Mouse (Mus musculus) hindbrain, embryonic 16.5 days (tissue): ENCODE data around the gene Ninj1. TPM values are rescaled to one million over a fixed set of nuclear protein-coding genes. Genes with fewer than 3 reads are reported as not detected.

Source experiments
- ATAC-seq: fragments of 200-750 bp; cut with Nextera tagmentation; 2 replicates; pipeline ENCODE4 v1.8.0; 2017; ENCODE audit warnings: moderate TSS enrichment, moderate library complexity
- H3K27ac ChIP-seq: fragments of 300-500 bp; sonication (generic); 2 replicates; pipeline ENCODE4 v1.5.1; 2014; ENCODE audit warnings: low read depth, mild to moderate bottlenecking, control low read depth, low read length, moderate library complexity
- H3K27me3 ChIP-seq: fragments of 300-500 bp; sonication (generic); replicated peaks from 2 replicates; pipeline ENCODE4 v1.6.1; 2014; ENCODE audit warnings: low read length; ENCODE audit not compliant: control insufficient read depth, insufficient read depth
- H3K36me3 ChIP-seq: fragments of 300-500 bp; sonication (generic); 2 replicates; pipeline ENCODE4 v1.6.1; 2014; ENCODE audit warnings: mild to moderate bottlenecking, low read length, moderate library complexity, mixed read lengths; ENCODE audit not compliant: control insufficient read depth, insufficient read depth
- H3K4me1 ChIP-seq: fragments of 300-500 bp; sonication (generic); 2 replicates; pipeline ENCODE4 v1.6.1; 2014; ENCODE audit warnings: low read depth, low read length; ENCODE audit not compliant: control insufficient read depth, insufficient read depth
- H3K4me2 ChIP-seq: fragments of 300-500 bp; sonication (generic); 2 replicates; pipeline ENCODE4 v1.6.1; 2014; ENCODE audit warnings: mild to moderate bottlenecking, low read length, control low read depth, moderate library complexity
- H3K4me3 ChIP-seq: fragments of 300-500 bp; sonication (generic); 2 replicates; pipeline ENCODE4 v1.5.1; 2014; ENCODE audit warnings: mild to moderate bottlenecking, low read length, control low read depth, moderate library complexity
- H3K9ac ChIP-seq: fragments of 300-500 bp; sonication (generic); 2 replicates; pipeline ENCODE4 v1.6.1; 2014; ENCODE audit warnings: low read depth, mild to moderate bottlenecking, control low read depth, low read length, moderate library complexity
- H3K9me3 ChIP-seq: fragments of 300-500 bp; sonication (generic); 2 replicates; pipeline ENCODE4 v1.6.1; 2014; ENCODE audit warnings: mild to moderate bottlenecking, low read length, moderate library complexity; ENCODE audit not compliant: control insufficient read depth
- WGBS: fragments of 180-500 bp; shearing (Covaris S2); extraction: QIAGEN DNeasy Blood & Tissue Kit; methylation state at CpG from one replicate; pipeline ENCODE4 v1.1.7; 2014; 5-methylcytosine and 5-hydroxymethylcytosine counted together
- polyA plus RNA-seq: library from polyadenylated mRNA; unstranded; fragments of >200 nt; fragmentation: Nextera tagmentation; extraction: Ambion mirVana; gene quantifications from 2 replicates; pipeline ENCODE4 v1.2.1, GENCODE M21; 2015

The Ninj1 gene
- polyA plus RNA-seq, 1 experiment from 2014 or later, result 40.2 TPM

- no peak overlapping the region for H3K9ac ChIP-seq
- no peaks in the 10 kb centered on the region for H3K9me3 ChIP-seq
- H3K27ac ChIP-seq, result no peak overlapping the region
- 92% methylated on average over 2 of the region's 2 CpGs for WGBS
- H3K36me3 ChIP-seq, result no peaks in the 10 kb centered on the region
- no peak for ATAC-seq
- peaks cover 17% of the 10 kb centered on the region for H3K27me3 ChIP-seq
- H3K4me2 ChIP-seq, result no peak overlapping the region
- peaks cover 7% of the 10 kb centered on the region for H3K4me1 ChIP-seq
- no peak overlapping the region for H3K4me3 ChIP-seq
These were observed 56.2 kb downstream of the Ninj1 start for GRCm38 (mm10) chr13:49243492-49243891.

- Histone ChIP-seq H3K9ac (no peak overlapping the region), H3K4me2 (no peak overlapping the region), H3K4me1 (peaks cover 7% of the 10 kb centered on the region), H3K4me3 (no peak overlapping the region), H3K36me3 (no peaks in the 10 kb centered on the region), H3K9me3 (no peaks in the 10 kb centered on the region), H3K27me3 (peaks cover 21% of the 10 kb centered on the region), H3K27ac (no peak overlapping the region)
- WGBS, result 70% methylated on average over 4 of the region's 4 CpGs
- ATAC-seq, result no peak
These were observed 58.0 kb downstream of the Ninj1 start for GRCm38 (mm10) chr13:49245251-49245650.

Other genes starting within 250 kb of the Ninj1 start
- gene Fam120a, start 219.5 kb upstream of the Ninj1 start, polyA plus RNA-seq, result 9.8 and 10.9 TPM in 2 replicates
- gene Wnk2, start 39.5 kb upstream of the Ninj1 start, polyA plus RNA-seq, result 15.6 and 17.9 TPM in 2 replicates
- gene Card19, start 28.6 kb downstream of the Ninj1 start, polyA plus RNA-seq, result 37.7 and 38.8 TPM in 2 replicates
- 0.56 and 0.85 TPM in 2 replicates for gene Susd3, start 61.2 kb downstream of the Ninj1 start, polyA plus RNA-seq
- gene Fgd3, start 132.8 kb downstream of the Ninj1 start, polyA plus RNA-seq, result 1.6 TPM in 2 replicates
- 25.3 and 30.5 TPM in 2 replicates for gene Bicd2, start 154.1 kb downstream of the Ninj1 start, polyA plus RNA-seq
- 13.6 and 14.3 TPM in 2 replicates for gene Ippk, start 233.8 kb downstream of the Ninj1 start, polyA plus RNA-seq